Mouse (Mus musculus) hindbrain, embryonic 11.5 days (tissue): ENCODE data around the gene Nubp2. TPM values are rescaled to one million over a fixed set of nuclear protein-coding genes. Genes with fewer than 3 reads are reported as not detected.

Experiments
- ATAC-seq: fragments of 200-750 bp; cut with Nextera tagmentation; 2 replicates; pipeline ENCODE4 v1.8.0; 2017; ENCODE audit warnings: mild to moderate bottlenecking, moderate TSS enrichment, moderate library complexity; ENCODE audit not compliant: low FRiP score
- DNase-seq: peaks from one replicate; pipeline ENCODE4 v3.0.0-alpha.2; 2015; ENCODE audit warnings: low spot score
- H3K27ac ChIP-seq: fragments of 300-500 bp; sonication (generic); 2 replicates; pipeline ENCODE4 v1.5.1; 2014; ENCODE audit warnings: mild to moderate bottlenecking, low read depth, low read length
- H3K27me3 ChIP-seq: fragments of 300-500 bp; sonication (generic); 2 replicates; pipeline ENCODE4 v1.6.1; 2014; ENCODE audit warnings: mild to moderate bottlenecking, low read length, moderate library complexity, mixed read lengths; ENCODE audit not compliant: control insufficient read depth, insufficient read depth
- H3K36me3 ChIP-seq: fragments of 300-500 bp; sonication (generic); 2 replicates; pipeline ENCODE4 v1.6.1; 2014; ENCODE audit warnings: mild to moderate bottlenecking, low read length, moderate library complexity, mixed read lengths; ENCODE audit not compliant: control insufficient read depth, insufficient read depth
- H3K4me1 ChIP-seq: fragments of 300-500 bp; sonication (generic); replicated peaks from 2 replicates; pipeline ENCODE4 v1.6.1; 2014; ENCODE audit warnings: low read length, mixed read lengths; ENCODE audit not compliant: control insufficient read depth, insufficient read depth
- H3K4me2 ChIP-seq: fragments of 300-500 bp; sonication (generic); replicated peaks from 2 replicates; pipeline ENCODE4 v1.6.1; 2014; ENCODE audit warnings: mild to moderate bottlenecking, low read depth, low read length
- H3K4me3 ChIP-seq: fragments of 300-500 bp; sonication (generic); 2 replicates; pipeline ENCODE4 v1.5.1; 2014; ENCODE audit warnings: low read depth, low read length
- H3K9ac ChIP-seq: fragments of 300-500 bp; sonication (generic); 2 replicates; pipeline ENCODE4 v1.6.1; 2014; ENCODE audit warnings: low read depth, low read length
- H3K9me3 ChIP-seq: fragments of 300-500 bp; sonication (generic); 2 replicates; pipeline ENCODE4 v1.6.1; 2016; ENCODE audit warnings: low read length; ENCODE audit not compliant: control insufficient read depth
- WGBS: fragments of 180-500 bp; shearing (Covaris S2); extraction: QIAGEN DNeasy Blood & Tissue Kit; methylation state at CpG from one replicate; pipeline ENCODE4 v1.1.7; 2014; 5-methylcytosine and 5-hydroxymethylcytosine counted together
- polyA plus RNA-seq: library from polyadenylated mRNA; unstranded; fragments of >200 nt; fragmentation: Nextera tagmentation; extraction: Ambion mirVana; gene quantifications from 2 replicates; pipeline ENCODE4 v1.2.1, GENCODE M21; 2014

Nubp2 gene
- polyA plus RNA-seq, 1 experiment from 2014 or later = 77.6 TPM

- peaks cover 3% of the 10 kb centered on the region; the same call in 1 of the 2 replicates for H3K27me3 ChIP-seq
- no peaks in the 10 kb centered on the region for H3K9me3 ChIP-seq
- H3K4me3 ChIP-seq = no peak overlapping the region
Measured at GRCm38 (mm10) chr17:24848600-24849031, 37.5 kb downstream of the Nubp2 start.

GRCm38 (mm10) chr17:24847386-24847785, 38.8 kb downstream of the Nubp2 start:
- 100% methylated on average over 1 of the region's 1 CpGs for WGBS
- ATAC-seq (no peak), DNase-seq (no peak)
- H3K9ac ChIP-seq = no peak overlapping the region
- H3K4me3 ChIP-seq = no peak overlapping the region
- no peaks in the 10 kb centered on the region for H3K36me3 ChIP-seq
- H3K9me3 ChIP-seq = no peaks in the 10 kb centered on the region
- no peaks in the 10 kb centered on the region for H3K4me1 ChIP-seq
- no peak overlapping the region for H3K4me2 ChIP-seq
- H3K27me3 ChIP-seq = peaks cover 3% of the 10 kb centered on the region; the same call in 1 of the 2 replicates
- no peak overlapping the region for H3K27ac ChIP-seq

More at GRCm38 (mm10) chr17:24848600-24849031, 37.5 kb downstream of the Nubp2 start:
- Histone ChIP-seq H3K4me1 (no peaks in the 10 kb centered on the region), H3K27ac (no peak overlapping the region), H3K9ac (no peak overlapping the region), H3K36me3 (no peaks in the 10 kb centered on the region), H3K4me2 (no peak overlapping the region)
- DNase-seq (no peak), ATAC-seq (no peak)

GRCm38 (mm10) chr17:24844525-24844924, 41.6 kb downstream of the Nubp2 start:
- DNase-seq = no peak
- 55% methylated on average over 9 of the region's 9 CpGs for whole genome bisulfite sequencing
- Histone ChIP-seq H3K27me3 (no peaks in the 10 kb centered on the region), H3K4me3 (no peak overlapping the region), H3K4me1 (no peaks in the 10 kb centered on the region), H3K9ac (no peak overlapping the region), H3K9me3 (no peaks in the 10 kb centered on the region), H3K27ac (no peak overlapping the region), H3K4me2 (no peak overlapping the region), H3K36me3 (no peaks in the 10 kb centered on the region)
- ATAC-seq = no peak

GRCm38 (mm10) chr17:24842631-24843030, 43.5 kb downstream of the Nubp2 start:
- Histone ChIP-seq H3K36me3 (no peaks in the 10 kb centered on the region), H3K27me3 (no peaks in the 10 kb centered on the region), H3K4me3 (no peak overlapping the region), H3K27ac (no peak overlapping the region), H3K4me1 (no peaks in the 10 kb centered on the region), H3K9me3 (no peaks in the 10 kb centered on the region), H3K9ac (no peak overlapping the region), H3K4me2 (no peak overlapping the region)
- DNase-seq = no peak
- ATAC-seq = no peak
- WGBS = 57% methylated on average over 2 of the region's 2 CpGs

- H3K36me3 ChIP-seq = no peaks in the 10 kb centered on the region
- ATAC-seq (no peak), DNase-seq (no peak)
- H3K9me3 ChIP-seq = no peaks in the 10 kb centered on the region
- WGBS = 54% methylated on average over 4 of the region's 4 CpGs
- H3K27ac ChIP-seq = no peak overlapping the region
- no peaks in the 10 kb centered on the region for H3K27me3 ChIP-seq
- no peak overlapping the region for H3K9ac ChIP-seq
- no peak overlapping the region for H3K4me2 ChIP-seq
- H3K4me3 ChIP-seq = no peak overlapping the region
- no peaks in the 10 kb centered on the region for H3K4me1 ChIP-seq
Measured at GRCm38 (mm10) chr17:24841133-24841532, 45.0 kb downstream of the Nubp2 start.

GRCm38 (mm10) chr17:24840341-24840740, 45.8 kb downstream of the Nubp2 start:
- H3K4me3 ChIP-seq = no peak overlapping the region
- no peaks in the 10 kb centered on the region for H3K36me3 ChIP-seq
- DNase-seq (no peak), ATAC-seq (no peak)
- H3K4me1 ChIP-seq = no peaks in the 10 kb centered on the region
- H3K27me3 ChIP-seq = no peaks in the 10 kb centered on the region
- no peak overlapping the region for H3K4me2 ChIP-seq
- 68% methylated on average over 5 of the region's 5 CpGs for WGBS
- no peaks in the 10 kb centered on the region for H3K9me3 ChIP-seq
- no peak overlapping the region for H3K27ac ChIP-seq
- no peak overlapping the region for H3K9ac ChIP-seq

- Histone ChIP-seq H3K27me3 (no peaks in the 10 kb centered on the region), H3K27ac (no peak within 1 kb of the TSS), H3K4me3 (no peak within 1 kb of the TSS), H3K36me3 (no peaks in the 10 kb centered on the region), H3K4me2 (no peak within 1 kb of the TSS), H3K9ac (no peak within 1 kb of the TSS), H3K4me1 (no peaks in the 10 kb centered on the region), H3K9me3 (no peaks in the 10 kb centered on the region)
- WGBS = 70% methylated on average over 8 of the region's 8 CpGs
- ATAC-seq (no peak), DNase-seq (no peak)
Measured at GRCm38 (mm10) chr17:24839842-24840241, 46.3 kb downstream of the Nubp2 start, which contains the start of gene Hagh. TSS of gene Hagh (plus strand) at chr17:24840143.

Other genes starting within 250 kb of the Nubp2 start
- 36.0 and 36.3 TPM in 2 replicates for gene Slc9a3r2, start 236.0 kb downstream of the Nubp2 start, polyA plus RNA-seq
- gene Npw, start 227.9 kb downstream of the Nubp2 start, polyA plus RNA-seq = not detected in 2 replicates
- 24.7 and 24.8 TPM in 2 replicates for gene Zfp598, start 216.7 kb downstream of the Nubp2 start, polyA plus RNA-seq
- 11.9 and 12.1 TPM in 2 replicates for gene Syngr3, start 196.4 kb downstream of the Nubp2 start, polyA plus RNA-seq
- gene Gfer, start 190.2 kb downstream of the Nubp2 start, polyA plus RNA-seq = 44.3 and 47.5 TPM in 2 replicates
- gene Noxo1, start 190.1 kb downstream of the Nubp2 start, polyA plus RNA-seq = 1.5 and 1.7 TPM in 2 replicates
- 83.7 and 101 TPM in 2 replicates for gene Tbl3, start 178.7 kb downstream of the Nubp2 start, polyA plus RNA-seq
- gene Rnf151, start 168.3 kb downstream of the Nubp2 start, polyA plus RNA-seq = not detected in 2 replicates
- gene Rps2, start 168.2 kb downstream of the Nubp2 start, polyA plus RNA-seq = 1,264 and 1,299 TPM in 2 replicates
- gene Ndufb10, start 161.9 kb downstream of the Nubp2 start, polyA plus RNA-seq = 198 and 223 TPM in 2 replicates
- gene Rpl3l, start 158.5 kb downstream of the Nubp2 start, polyA plus RNA-seq = 0.11 TPM in 1 of 2 replicates, not detected in the other
- 21.1 and 22.8 TPM in 2 replicates for gene Msrb1, start 149.7 kb downstream of the Nubp2 start, polyA plus RNA-seq
- 1.5 and 2.3 TPM in 2 replicates for gene Hs3st6, start 133.4 kb downstream of the Nubp2 start, polyA plus RNA-seq
- not detected in 2 replicates for gene Meiob, start 82.1 kb downstream of the Nubp2 start, polyA plus RNA-seq
- 31.5 and 32.0 TPM in 2 replicates for gene Hagh, start 46.2 kb downstream of the Nubp2 start, polyA plus RNA-seq
- 18.4 and 23.5 TPM in 2 replicates for gene Fahd1, start 36.0 kb downstream of the Nubp2 start, polyA plus RNA-seq
- 0.12 and 0.40 TPM in 2 replicates for gene Igfals, start 20.4 kb downstream of the Nubp2 start, polyA plus RNA-seq
- gene Spsb3, start 294 bp upstream of the Nubp2 start, polyA plus RNA-seq = 43.4 and 46.5 TPM in 2 replicates
- gene Eme2, start 8.7 kb upstream of the Nubp2 start, polyA plus RNA-seq = 22.7 and 24.2 TPM in 2 replicates
- 70.5 and 73.3 TPM in 2 replicates for gene Mrps34, start 8.8 kb upstream of the Nubp2 start, polyA plus RNA-seq
- gene Nme3, start 10.2 kb upstream of the Nubp2 start, polyA plus RNA-seq = 45.9 and 49.7 TPM in 2 replicates
- 39.1 and 50.9 TPM in 2 replicates for gene Mapk8ip3, start 50.6 kb upstream of the Nubp2 start, polyA plus RNA-seq
- 214 and 237 TPM in 2 replicates for gene Jpt2, start 74.3 kb upstream of the Nubp2 start, polyA plus RNA-seq
- 11.2 and 15.1 TPM in 2 replicates for gene Cramp1l, start 129.4 kb upstream of the Nubp2 start, polyA plus RNA-seq
- gene Ift140, start 129.7 kb upstream of the Nubp2 start, polyA plus RNA-seq = 15.9 and 17.5 TPM in 2 replicates
- gene Tmem204, start 197.2 kb upstream of the Nubp2 start, polyA plus RNA-seq = 9.3 and 10.7 TPM in 2 replicates
- 23.5 and 28.8 TPM in 2 replicates for gene Telo2, start 229.6 kb upstream of the Nubp2 start, polyA plus RNA-seq
- not detected in 2 replicates for gene Ptx4, start 234.4 kb upstream of the Nubp2 start, polyA plus RNA-seq
- gene Clcn7, start 247.0 kb upstream of the Nubp2 start, polyA plus RNA-seq = 16.6 and 18.7 TPM in 2 replicates